Mouse (Mus musculus) embryonic facial prominence, embryonic 13.5 days (tissue): Measurements from ENCODE around the gene Mcmbp. TPM values are rescaled to one million over a fixed set of nuclear protein-coding genes. Genes with fewer than 3 reads are reported as not detected.
"Not testable (repeated sequence)": the region's sequence is repeated elsewhere in the genome, so short reads cannot be mapped to it uniquely, and the experiment has no call there.

Experiments
- ATAC-seq: fragments of 200-750 bp; cut with Nextera tagmentation; 2 replicates; pipeline ENCODE4 v1.8.0; 2017; ENCODE audit warnings: low read depth; ENCODE audit not compliant: insufficient number of reproducible peaks, insufficient read depth, low FRiP score, low TSS enrichment
- H3K27ac ChIP-seq: fragments of 300-500 bp; sonication (generic); 2 replicates; pipeline ENCODE4 v1.5.1; 2015; ENCODE audit warnings: moderate library complexity, mild to moderate bottlenecking, inconsistent platforms
- H3K27me3 ChIP-seq: fragments of 300-500 bp; sonication (generic); 2 replicates; pipeline ENCODE4 v1.6.1; 2015; ENCODE audit warnings: mild to moderate bottlenecking, inconsistent platforms
- H3K36me3 ChIP-seq: fragments of 300-500 bp; sonication (generic); 2 replicates; pipeline ENCODE4 v1.6.1; 2015; ENCODE audit warnings: mild to moderate bottlenecking, inconsistent platforms
- H3K4me1 ChIP-seq: fragments of 300-500 bp; sonication (generic); 2 replicates; pipeline ENCODE4 v1.6.1; 2015; ENCODE audit warnings: inconsistent platforms
- H3K4me2 ChIP-seq: fragments of 300-500 bp; sonication (generic); 2 replicates; pipeline ENCODE4 v1.6.1; 2015; ENCODE audit warnings: moderate library complexity, mild to moderate bottlenecking, inconsistent platforms
- H3K4me3 ChIP-seq: fragments of 300-500 bp; sonication (generic); 2 replicates; pipeline ENCODE4 v1.5.1; 2015; ENCODE audit warnings: mild to moderate bottlenecking, inconsistent platforms
- H3K9ac ChIP-seq: fragments of 300-500 bp; sonication (generic); 2 replicates; pipeline ENCODE4 v1.6.1; 2015; ENCODE audit warnings: mild to moderate bottlenecking, inconsistent platforms
- H3K9me3 ChIP-seq: fragments of 300-500 bp; sonication (generic); 2 replicates; pipeline ENCODE4 v1.6.1; 2016; ENCODE audit warnings: inconsistent platforms
- WGBS: fragments of 180-500 bp; shearing (Covaris S2); methylation state at CpG from one replicate; pipeline ENCODE4 v1.1.7; 2015; ENCODE audit warnings: mixed read lengths; 5-methylcytosine and 5-hydroxymethylcytosine counted together
- polyA plus RNA-seq: library from polyadenylated mRNA; unstranded; fragments of >200 nt; fragmentation: Nextera tagmentation; extraction: Ambion mirVana; gene quantifications from 2 replicates; pipeline ENCODE4 v1.2.1, GENCODE M21; 2015

Mcmbp gene
- polyA plus RNA-seq, 1 experiment from 2014 or later = 70.8 TPM

GRCm38 (mm10) chr7:128717991-128718390, 22.3 kb downstream of the Mcmbp start:
- Histone ChIP-seq H3K27ac (no peak overlapping the region), H3K4me2 (no peak overlapping the region), H3K9ac (no peak overlapping the region), H3K36me3 (peaks cover 86% of the 10 kb centered on the region), H3K27me3 (no peaks in the 10 kb centered on the region), H3K4me1 (no peaks in the 10 kb centered on the region), H3K4me3 (no peak overlapping the region), H3K9me3 (no peaks in the 10 kb centered on the region)
- WGBS = 70% methylated on average over 4 of the region's 4 CpGs
- no peak for ATAC-seq

DNA sequence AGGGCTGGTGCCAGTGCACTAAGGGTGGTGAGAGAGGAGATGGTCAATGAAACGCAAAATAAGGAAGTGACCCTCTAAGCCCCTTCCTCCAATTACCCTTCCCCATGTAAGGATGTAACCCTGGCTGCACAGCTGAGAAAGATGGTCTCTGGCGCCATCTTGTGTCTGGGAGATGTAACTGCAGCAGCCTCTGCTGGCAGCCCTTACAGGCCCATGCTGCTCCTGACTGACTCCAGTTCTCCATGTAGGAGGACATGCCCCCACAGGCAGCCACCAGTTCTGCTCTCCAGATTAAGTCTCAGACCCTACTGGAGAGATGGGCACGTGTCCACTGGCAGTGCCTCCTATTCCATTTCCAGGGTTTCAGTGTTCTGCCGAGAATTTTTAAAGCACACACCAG, 34.6 kb downstream of the Mcmbp start:
- H3K36me3 ChIP-seq = peaks cover 92% of the 10 kb centered on the region
- no peak overlapping the region for H3K27ac ChIP-seq
- H3K27me3 ChIP-seq = no peaks in the 10 kb centered on the region
- WGBS = 24% methylated on average over 4 of the region's 4 CpGs
- H3K4me2 ChIP-seq = no peak overlapping the region
- no peaks in the 10 kb centered on the region for H3K4me1 ChIP-seq
- 0 out of 2 replicates have a peak overlapping the region, but pooled peaks have one; percentile 11 for H3K9ac ChIP-seq
- H3K4me3 ChIP-seq = no peak overlapping the region
- H3K9me3 ChIP-seq = no peaks in the 10 kb centered on the region
- no peak for ATAC-seq

GRCm38 (mm10) chr7:128699959-128700358, 40.3 kb downstream of the Mcmbp start:
- not testable (repeated sequence) for H3K27me3 ChIP-seq, H3K27ac ChIP-seq, ATAC-seq, H3K4me1 ChIP-seq, H3K4me3 ChIP-seq, H3K9ac ChIP-seq, H3K4me2 ChIP-seq, H3K9me3 ChIP-seq
- H3K36me3 ChIP-seq = peaks cover 77% of the 10 kb centered on the region
- WGBS = 91% methylated on average over 6 of the region's 6 CpGs

DNA sequence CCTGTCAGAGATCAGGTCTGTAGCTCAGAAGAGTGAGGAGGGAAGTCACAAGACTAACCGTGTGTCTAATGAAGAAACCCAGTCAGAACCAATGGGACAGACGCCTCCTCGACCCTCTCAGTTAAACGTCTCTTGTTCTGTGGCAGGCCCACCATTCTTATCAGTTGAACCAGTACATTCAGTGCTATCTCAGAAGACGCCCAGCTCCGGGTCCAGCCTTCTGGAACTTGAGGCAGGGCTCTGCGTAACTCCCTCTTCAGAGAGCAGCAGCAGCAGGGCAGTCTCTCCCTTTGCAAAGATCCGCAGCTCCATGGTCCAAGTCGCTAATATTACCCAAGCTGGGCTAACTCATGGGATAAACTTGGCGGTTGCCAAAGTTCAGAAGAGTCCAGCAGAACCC, 45.4 kb downstream of the Mcmbp start:
- Histone ChIP-seq H3K4me3 (no peak overlapping the region), H3K36me3 (peaks cover 54% of the 10 kb centered on the region), H3K9me3 (no peaks in the 10 kb centered on the region), H3K4me1 (no peaks in the 10 kb centered on the region), H3K4me2 (no peak overlapping the region), H3K27me3 (no peaks in the 10 kb centered on the region), H3K27ac (no peak overlapping the region), H3K9ac (no peak overlapping the region)
- ATAC-seq = no peak
- WGBS = 90% methylated on average over 10 of the region's 10 CpGs

- 92% methylated on average over 7 of the region's 7 CpGs for WGBS
- Histone ChIP-seq H3K4me1 (no peaks in the 10 kb centered on the region), H3K27ac (no peak overlapping the region), H3K9ac (no peak overlapping the region), H3K9me3 (peaks cover 14% of the 10 kb centered on the region), H3K27me3 (no peaks in the 10 kb centered on the region), H3K4me3 (no peak overlapping the region), H3K4me2 (no peak overlapping the region), H3K36me3 (peaks cover 49% of the 10 kb centered on the region)
- ATAC-seq = no peak
Observed at GRCm38 (mm10) chr7:128692163-128692562, 48.1 kb downstream of the Mcmbp start.

- Histone ChIP-seq H3K27me3 (no peaks in the 10 kb centered on the region), H3K4me3 (no peak overlapping the region), H3K36me3 (peaks cover 60% of the 10 kb centered on the region), H3K9me3 (peaks cover 26% of the 10 kb centered on the region), H3K4me1 (no peaks in the 10 kb centered on the region), H3K27ac (no peak overlapping the region), H3K4me2 (no peak overlapping the region), H3K9ac (no peak overlapping the region)
- 73% methylated on average over 7 of the region's 7 CpGs for WGBS
- no peak for ATAC-seq
Observed at GRCm38 (mm10) chr7:128690796-128691195, 49.5 kb downstream of the Mcmbp start.

GRCm38 (mm10) chr7:128690070-128690469, 50.2 kb downstream of the Mcmbp start:
- Histone ChIP-seq H3K27ac (no peak overlapping the region), H3K4me3 (no peak overlapping the region), H3K9ac (no peak overlapping the region), H3K36me3 (peaks cover 67% of the 10 kb centered on the region), H3K9me3 (peaks cover 26% of the 10 kb centered on the region), H3K4me1 (no peaks in the 10 kb centered on the region), H3K4me2 (no peak overlapping the region), H3K27me3 (no peaks in the 10 kb centered on the region)
- ATAC-seq = no peak
- WGBS = 15% methylated on average over 7 of the region's 7 CpGs

DNA sequence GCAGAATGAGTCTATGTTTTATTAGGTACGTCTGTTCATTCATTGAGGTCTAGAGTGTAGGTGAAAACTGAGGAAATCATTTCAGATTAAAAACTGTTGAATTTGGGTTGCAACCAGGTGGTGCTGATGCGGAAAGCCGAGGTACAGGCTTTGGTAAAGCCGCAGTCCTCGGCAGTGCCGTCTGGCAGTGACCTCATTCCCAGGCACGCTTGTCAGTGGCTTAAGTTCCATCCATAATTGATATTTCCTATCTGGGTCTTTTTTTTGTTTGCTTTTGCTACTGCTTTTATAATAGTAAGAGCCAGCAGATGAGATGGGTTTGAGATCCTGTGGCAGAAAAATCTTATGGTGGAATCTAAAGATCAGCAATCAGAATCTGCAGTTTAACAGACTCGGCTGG, 50.9 kb downstream of the Mcmbp start:
- Histone ChIP-seq H3K4me3 (no peak overlapping the region), H3K36me3 (peaks cover 67% of the 10 kb centered on the region), H3K4me1 (no peaks in the 10 kb centered on the region), H3K9me3 (peaks cover 26% of the 10 kb centered on the region), H3K27ac (no peak overlapping the region), H3K9ac (no peak overlapping the region), H3K27me3 (no peaks in the 10 kb centered on the region), H3K4me2 (no peak overlapping the region)
- 69% methylated on average over 8 of the region's 8 CpGs for WGBS
- ATAC-seq = no peak

GRCm38 (mm10) chr7:128687821-128688564, 52.3 kb downstream of the Mcmbp start:
- Histone ChIP-seq H3K9ac (no peak overlapping the region), H3K9me3 (peaks cover 26% of the 10 kb centered on the region), H3K36me3 (peaks cover 69% of the 10 kb centered on the region), H3K4me3 (peak overlapping the region; percentile 44), H3K27me3 (no peaks in the 10 kb centered on the region), H3K27ac (no peak overlapping the region), H3K4me2 (peak overlapping the region; percentile 65), H3K4me1 (no peaks in the 10 kb centered on the region)
- 50% methylated on average over 56 of the region's 56 CpGs for WGBS
- ATAC-seq = no peak

- Histone ChIP-seq H3K27ac (no peak overlapping the region), H3K4me2 (no peak overlapping the region), H3K36me3 (peaks cover 27% of the 10 kb centered on the region), H3K27me3 (no peaks in the 10 kb centered on the region), H3K9ac (no peak overlapping the region), H3K9me3 (no peaks in the 10 kb centered on the region), H3K4me3 (no peak overlapping the region), H3K4me1 (no peaks in the 10 kb centered on the region)
- ATAC-seq = no peak
- WGBS = 69% methylated on average over 3 of the region's 3 CpGs
Observed at GRCm38 (mm10) chr7:128678546-128678945, 61.7 kb downstream of the Mcmbp start.

- Histone ChIP-seq H3K27me3 (no peaks in the 10 kb centered on the region), H3K4me1 (peaks cover 11% of the 10 kb centered on the region), H3K36me3 (peaks cover 43% of the 10 kb centered on the region), H3K4me3 (no peak overlapping the region), H3K4me2 (peak overlapping the region; percentile 31), H3K9ac (0 out of 2 replicates have a peak overlapping the region, but pooled peaks have one; percentile 1), H3K27ac (0 out of 2 replicates have a peak overlapping the region, but pooled peaks have one; percentile 39), H3K9me3 (no peaks in the 10 kb centered on the region)
- ATAC-seq = no peak
- WGBS = 9% methylated on average over 15 of the region's 15 CpGs
Observed at GRCm38 (mm10) chr7:128672408-128673010, 67.8 kb downstream of the Mcmbp start.

DNA sequence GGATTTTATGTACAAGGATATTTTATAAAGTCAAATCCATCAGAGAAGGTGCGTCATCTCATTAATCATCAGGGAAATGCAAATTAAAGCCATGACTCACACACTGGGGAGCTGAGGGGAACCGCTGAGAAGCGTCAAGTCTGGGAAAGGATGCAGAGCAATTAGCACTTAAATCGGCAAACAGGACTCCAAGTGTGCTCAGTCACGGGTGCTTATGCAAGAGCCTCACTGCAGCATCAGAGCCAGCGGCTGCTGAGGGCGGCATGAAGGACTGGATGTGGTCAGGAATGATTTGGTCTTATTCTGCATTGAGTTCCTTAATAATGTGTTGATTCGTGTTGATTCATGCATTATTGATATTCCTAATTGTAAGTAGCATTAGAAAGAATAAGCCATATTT, 68.3 kb downstream of the Mcmbp start:
- Histone ChIP-seq H3K36me3 (peaks cover 39% of the 10 kb centered on the region), H3K9ac (no peak overlapping the region), H3K27ac (0 out of 2 replicates have a peak overlapping the region, but pooled peaks have one; percentile 39), H3K4me1 (peaks cover 11% of the 10 kb centered on the region), H3K4me3 (no peak overlapping the region), H3K27me3 (no peaks in the 10 kb centered on the region), H3K4me2 (peak overlapping the region; percentile 31), H3K9me3 (no peaks in the 10 kb centered on the region)
- no peak for ATAC-seq
- 17% methylated on average over 8 of the region's 8 CpGs for WGBS
